Mouse (Mus musculus) B cell, adult (primary cell): ENCODE data around the gene Fbp1. TPM values are rescaled to one million over a fixed set of nuclear protein-coding genes. Genes with fewer than 3 reads are reported as not detected.

Experiments
- total RNA-seq: library from RNA; stranded (reverse); gene quantifications from 4 replicates; pipeline ENCODE4 v1.2.4, GENCODE M21; 2023; ENCODE audit not compliant: inconsistent age

The Fbp1 gene
- not detected in 4 replicates for total RNA-seq

DNA sequence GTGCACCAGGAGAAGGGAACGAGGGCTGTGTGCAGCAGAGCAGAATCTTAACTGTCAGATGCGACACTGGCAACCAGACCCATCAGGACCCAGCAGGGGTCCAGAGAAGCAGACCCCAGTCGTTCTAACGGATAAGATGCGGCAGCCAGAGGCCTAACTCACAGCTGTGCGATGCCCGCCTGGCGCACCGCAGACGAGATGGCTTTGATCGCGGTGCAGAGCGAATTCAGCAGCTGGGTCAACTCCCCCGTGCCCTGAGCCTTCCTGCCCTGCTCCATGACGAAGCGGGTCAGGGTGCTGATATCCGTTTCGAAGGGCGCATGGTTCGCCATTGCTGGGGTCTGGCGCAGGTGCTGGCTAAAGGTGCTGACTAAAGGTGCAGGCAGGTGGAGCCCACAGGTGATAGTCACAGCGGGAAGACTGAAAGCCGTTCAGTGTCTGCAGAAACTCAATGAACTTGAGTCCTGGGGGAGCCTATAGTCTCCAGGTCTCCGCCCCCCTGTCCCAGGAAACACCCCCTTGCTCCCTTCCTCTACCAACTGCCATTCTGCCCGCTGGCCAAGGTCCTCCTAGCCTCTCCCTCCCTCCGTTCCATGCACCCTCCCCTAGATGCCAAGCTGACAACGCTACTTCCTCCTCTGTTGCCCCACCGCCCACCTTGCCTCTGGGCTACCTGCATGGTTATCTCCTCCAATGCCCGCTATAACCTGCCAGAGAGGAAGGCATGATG is at the start of gene Fbp1:
Gene Fbp1 (minus strand): TSS at position 571 of the 730 bp plus-strand sequence.

DNA sequence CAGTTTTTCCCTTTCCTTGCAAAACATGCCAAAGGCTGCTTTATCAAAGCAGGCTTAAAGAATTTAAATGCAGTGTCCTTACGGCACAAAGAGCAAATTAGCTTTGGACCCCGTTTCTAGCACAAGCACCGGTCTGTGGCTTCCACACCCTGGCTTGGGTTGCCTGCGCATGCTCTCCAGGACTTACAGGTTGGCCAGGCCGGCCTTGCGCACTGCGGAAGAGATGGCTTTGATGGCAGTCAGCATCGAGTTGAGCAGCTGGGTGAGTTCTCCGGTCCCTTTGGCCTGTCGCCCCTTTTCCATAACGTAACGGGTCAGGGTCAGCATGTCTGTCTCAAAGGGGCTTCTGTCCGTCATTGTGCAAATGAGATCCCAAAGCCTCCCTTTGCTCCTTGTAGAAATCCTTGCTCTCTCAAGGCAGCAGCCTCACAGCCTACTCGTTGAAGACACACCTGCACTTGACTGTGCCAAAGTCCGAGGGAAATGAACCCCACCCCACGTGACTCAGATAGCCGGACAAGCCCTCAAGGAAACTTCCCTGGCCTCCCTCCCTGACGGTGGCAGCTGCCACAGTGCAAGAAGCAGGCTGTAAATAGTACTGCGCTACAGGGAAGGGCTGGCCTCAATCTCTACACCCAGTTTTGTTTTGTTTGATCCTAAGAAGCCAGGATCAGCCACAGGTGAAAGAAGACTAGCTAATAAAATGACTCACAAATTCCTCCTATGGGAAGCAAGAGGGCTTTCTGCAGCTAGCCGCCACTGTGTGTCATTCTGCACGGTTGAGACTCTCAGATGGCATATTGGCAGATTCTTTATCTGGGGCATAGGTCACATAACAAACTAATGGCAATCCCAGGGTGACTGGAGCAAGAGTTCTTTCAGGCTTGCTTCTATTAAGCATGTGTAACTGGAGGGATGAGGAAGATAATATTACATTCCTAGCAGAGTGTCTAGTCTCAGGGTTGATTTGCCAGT is 29.9 kb downstream of the Fbp1 start, which contains the start of gene Fbp2:
Gene Fbp2 (minus strand): TSS at position 482 of the 975 bp plus-strand sequence.

Other genes starting within 250 kb of the Fbp1 start
- gene Platr25, start 127.6 kb downstream of the Fbp1 start, total RNA-seq, result 12.8 to 20.3 TPM (median 16.5 TPM) in 4 replicates
- gene Gm5141, start 102.5 kb downstream of the Fbp1 start, total RNA-seq, result 2.0 to 3.3 TPM (median 2.7 TPM) in 4 replicates
- not detected in 4 replicates for gene Fbp2, start 29.9 kb downstream of the Fbp1 start, total RNA-seq
- 29.3 to 40.7 TPM (median 34.4 TPM) in 4 replicates for gene 2010111I01Rik, start 76.6 kb upstream of the Fbp1 start, total RNA-seq